Mouse (Mus musculus): ENCODE measurements around the gene Fam208b. TPM values are rescaled to one million over a fixed set of nuclear protein-coding genes. Genes with fewer than 3 reads are reported as not detected.
"Not testable (repeated sequence)": the region's sequence is repeated elsewhere in the genome, so short reads cannot be mapped to it uniquely, and the experiment has no call there.

Fam208b gene
- polyA plus RNA-seq, 1 experiment: 44.1 TPM

GRCm38 (mm10) chr13:3523459-3523858 is 87.4 kb downstream of the Fam208b start:
- H3K4me3 ChIP-seq (ENCODE audit: insufficient read depth, low read length): no peak overlapping the region
- H3K4me1 ChIP-seq (ENCODE audit: control insufficient read depth, insufficient read depth, low read length): no peaks in the 10 kb centered on the region
- H3K27ac ChIP-seq (ENCODE audit: insufficient read depth, low read length): no peak overlapping the region
- TF ChIP-seq POLR2A (IDR thresholded peaks at IDR 0.05; ENCODE audit: low read depth, low read length) (no peak), CTCF (IDR thresholded peaks at IDR 0.05; ENCODE audit: borderline replicate concordance, insufficient read depth, low read length) (no peak)

- H3K4me3 ChIP-seq (ENCODE audit: insufficient read depth, low read length); H3K4me1 ChIP-seq (ENCODE audit: control insufficient read depth, insufficient read depth, low read length); H3K27ac ChIP-seq (ENCODE audit: insufficient read depth, low read length): not testable (repeated sequence)
Observed at GRCm38 (mm10) chr13:3519994-3520393, 90.9 kb downstream of the Fam208b start.

- not testable (repeated sequence) for H3K27ac ChIP-seq (ENCODE audit: insufficient read depth, low read length); H3K4me3 ChIP-seq (ENCODE audit: insufficient read depth, low read length); H3K4me1 ChIP-seq (ENCODE audit: control insufficient read depth, insufficient read depth, low read length)
Observed at GRCm38 (mm10) chr13:3519357-3519756, 91.6 kb downstream of the Fam208b start.

Other genes with a start within 250 kb of the Fam208b start
- gene Gdi2, start 73.0 kb downstream of the Fam208b start, polyA plus RNA-seq (2011; ENCODE audit: insufficient read length, low read depth, missing spikeins): 867 and 944 TPM in 2 replicates
- gene Asb13, start 22.9 kb upstream of the Fam208b start, polyA plus RNA-seq (2011; ENCODE audit: insufficient read length, low read depth, missing spikeins): 4.9 and 5.1 TPM in 2 replicates
- not detected in 2 replicates for gene Calml3, start 193.2 kb upstream of the Fam208b start, polyA plus RNA-seq (2011; ENCODE audit: insufficient read length, low read depth, missing spikeins)
- gene Calm4, start 226.6 kb upstream of the Fam208b start, polyA plus RNA-seq (2011; ENCODE audit: insufficient read length, low read depth, missing spikeins): not detected in 2 replicates
- gene Calm5, start 243.1 kb upstream of the Fam208b start, polyA plus RNA-seq (2011; ENCODE audit: insufficient read length, low read depth, missing spikeins): not detected in 2 replicates

Measured in embryonic fibroblast, embryonic 13.5 days (primary cell).